Mouse (Mus musculus) gastrocnemius, adult 8-10 months (tissue): ENCODE results near the gene 4931406P16Rik. TPM values are rescaled to one million over a fixed set of nuclear protein-coding genes. Genes with fewer than 3 reads are reported as not detected.
A peak's percentile ranks its signal among the peaks of the same experiment; 100 is the strongest.
"Not testable (repeated sequence)": the region's sequence is repeated elsewhere in the genome, so short reads cannot be mapped to it uniquely, and the experiment has no call there.

ENCODE experiments used
- DNase-seq, 2 experiments: peaks; one replicate each; pipeline ENCODE4 v3.0.0; 2022; ENCODE audit warnings: low spot score in 2 of 2
- total RNA-seq, 4 experiments: library from RNA; stranded (reverse); gene quantifications; 2 replicates each; pipeline ENCODE4 v1.2.4; 2022

Gene 4931406P16Rik
- total RNA-seq, 4 experiments from 2014 or later: 28.9 to 47.5 (median 39.1) TPM

DNA sequence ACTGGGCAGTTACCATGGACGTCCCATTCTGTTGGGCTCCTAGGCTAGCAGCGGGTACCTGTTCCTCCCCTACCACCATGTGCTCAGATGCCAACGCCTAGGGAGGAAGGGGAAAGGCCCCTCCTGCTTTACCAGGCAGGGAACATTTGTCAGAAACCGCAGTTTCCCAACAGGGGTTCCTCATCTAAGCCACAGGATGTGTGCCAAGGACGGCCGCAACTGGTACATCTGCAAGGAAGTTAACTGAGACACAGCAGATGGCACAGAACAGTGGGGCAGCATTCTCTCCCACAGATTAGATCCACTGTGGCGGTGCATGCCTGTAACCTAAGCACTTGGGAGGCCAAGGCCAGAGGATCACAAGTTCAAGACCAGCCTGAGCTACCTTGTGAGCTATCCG is 98.7 kb downstream of the 4931406P16Rik start:
- no peak for DNase-seq

DNA sequence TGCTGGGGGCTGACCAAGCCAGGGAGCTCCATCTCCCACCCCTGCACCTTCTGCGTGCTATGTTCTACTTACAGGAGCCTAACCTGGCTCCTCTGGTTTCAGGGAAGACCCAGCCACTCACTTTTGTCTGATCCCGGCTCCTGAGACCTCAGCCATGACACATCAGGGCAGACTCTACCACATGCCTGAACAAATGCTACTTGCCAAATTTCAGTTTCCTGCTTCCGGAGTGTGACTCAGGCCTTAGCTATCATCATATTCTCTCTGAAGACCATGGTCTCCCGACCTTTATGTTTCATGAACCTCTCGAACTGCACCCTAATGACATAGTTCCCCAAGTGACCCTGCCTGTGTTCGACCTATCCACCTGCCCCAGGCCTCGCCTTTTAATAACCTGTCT is 100.1 kb downstream of the 4931406P16Rik start:
- no peak for DNase-seq

DNA sequence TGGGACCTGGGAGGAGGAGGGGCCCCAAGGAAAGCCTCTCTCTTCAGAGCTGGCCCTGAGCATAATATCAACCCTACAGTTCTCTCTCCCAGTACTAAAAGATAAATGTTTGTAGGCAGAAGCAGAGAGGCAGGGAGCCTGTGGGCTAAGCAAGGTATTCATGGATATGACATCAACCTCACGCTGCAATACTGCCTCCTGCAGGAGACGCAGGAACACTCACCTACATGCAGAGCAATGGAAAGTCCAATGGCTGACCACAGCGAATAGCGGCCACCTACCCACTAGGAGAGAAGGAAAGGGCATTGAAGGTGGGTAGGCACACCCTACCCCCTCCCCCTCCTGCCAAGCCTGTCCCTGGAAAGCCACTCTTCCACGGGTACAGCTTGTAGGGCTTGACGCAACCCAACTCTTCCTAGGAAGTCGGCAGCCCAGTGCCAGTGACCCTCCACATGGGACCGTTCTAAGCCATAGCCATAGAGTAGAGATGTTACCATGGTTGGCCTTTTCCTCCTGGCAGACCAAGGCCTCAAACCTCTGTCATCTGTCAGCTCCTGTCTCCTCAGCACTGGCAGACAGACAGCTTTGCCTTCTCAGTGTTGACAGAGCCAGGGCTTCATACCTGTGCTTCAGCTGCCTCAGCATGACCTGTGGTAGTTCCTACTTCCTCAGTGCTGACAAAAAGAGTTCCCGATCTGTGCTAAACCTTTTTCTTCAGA is 105.2 kb downstream of the 4931406P16Rik start:
- no peak for DNase-seq

DNA sequence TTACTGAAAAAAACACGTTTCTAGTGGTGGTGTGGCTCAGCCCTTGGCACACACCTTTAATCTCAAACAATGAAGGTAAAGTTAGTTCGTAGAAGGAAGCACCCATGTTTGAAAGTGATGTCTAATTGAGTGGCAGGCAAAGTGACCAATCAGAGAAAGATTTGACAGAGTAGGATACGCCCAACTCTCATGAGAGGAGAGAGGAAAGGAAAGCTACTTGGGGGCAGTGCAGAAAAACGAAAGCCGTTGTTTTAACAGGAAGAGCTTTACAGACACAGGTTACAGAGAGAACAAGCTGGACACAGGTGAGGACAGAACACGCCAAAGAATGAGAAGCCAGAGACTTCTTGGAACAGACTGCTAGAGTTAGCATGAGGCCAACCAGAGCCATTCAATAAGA is 107.0 kb downstream of the 4931406P16Rik start:
- DNase-seq: no peak

DNA sequence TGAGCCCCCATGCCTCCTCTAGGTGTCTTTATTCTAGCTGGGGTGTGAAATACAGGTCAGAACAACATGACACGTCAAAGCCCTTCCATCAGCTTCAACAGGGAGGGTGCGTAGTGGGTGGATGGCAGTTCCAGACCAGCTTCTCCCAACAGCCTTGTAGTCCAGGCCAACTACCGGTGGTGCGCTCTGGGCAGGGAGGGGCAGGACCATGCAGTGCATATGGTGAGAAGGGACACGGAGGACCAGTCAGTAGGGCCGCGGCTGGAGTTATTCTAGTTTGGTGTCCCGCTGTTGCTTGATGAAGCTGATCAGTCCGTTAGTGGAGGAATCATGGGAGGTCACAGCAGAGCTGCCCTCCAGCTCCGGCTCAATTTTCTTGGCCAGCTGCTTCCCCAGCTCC is 111.2 kb downstream of the 4931406P16Rik start:
- not testable (repeated sequence) for DNase-seq

DNA sequence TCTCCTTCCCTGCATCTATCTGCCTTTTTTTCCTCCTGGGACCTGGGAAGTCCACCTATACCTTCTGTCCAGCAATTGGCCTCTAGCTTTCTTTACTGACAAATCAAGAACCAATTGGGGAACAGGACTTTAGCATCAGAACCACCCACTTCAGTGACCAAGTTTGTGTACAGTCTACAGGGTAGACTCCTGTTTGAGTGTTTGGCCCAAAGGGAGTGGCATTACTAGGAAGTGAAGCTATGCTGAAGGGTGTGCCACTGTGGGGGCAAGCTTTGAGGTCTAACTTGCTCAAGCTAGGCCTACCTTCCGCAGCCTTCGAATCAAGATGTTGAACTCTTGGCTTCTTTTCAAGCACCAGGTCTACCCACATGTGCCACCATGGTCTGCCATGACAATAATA is 112.5 kb downstream of the 4931406P16Rik start:
- no peak for DNase-seq

DNA sequence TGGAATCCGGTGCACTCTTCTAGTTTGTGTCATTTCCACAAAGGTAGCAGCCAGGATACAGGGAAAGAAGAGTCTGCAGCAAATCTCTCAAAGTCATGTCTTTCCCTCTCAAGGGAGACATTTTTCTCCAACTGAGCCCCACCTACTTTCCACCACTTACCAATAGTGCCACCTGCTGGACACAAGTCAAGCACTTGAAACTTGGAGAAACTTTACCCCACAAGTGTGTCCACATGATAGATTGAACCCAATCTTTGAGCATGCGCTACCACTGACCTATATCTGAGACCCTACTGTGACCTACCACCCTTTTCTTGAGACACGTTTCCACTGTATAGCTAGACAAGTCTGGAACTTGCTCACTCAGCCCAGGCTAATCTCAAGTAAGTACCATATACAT is 115.0 kb downstream of the 4931406P16Rik start:
- no peak for DNase-seq

DNA sequence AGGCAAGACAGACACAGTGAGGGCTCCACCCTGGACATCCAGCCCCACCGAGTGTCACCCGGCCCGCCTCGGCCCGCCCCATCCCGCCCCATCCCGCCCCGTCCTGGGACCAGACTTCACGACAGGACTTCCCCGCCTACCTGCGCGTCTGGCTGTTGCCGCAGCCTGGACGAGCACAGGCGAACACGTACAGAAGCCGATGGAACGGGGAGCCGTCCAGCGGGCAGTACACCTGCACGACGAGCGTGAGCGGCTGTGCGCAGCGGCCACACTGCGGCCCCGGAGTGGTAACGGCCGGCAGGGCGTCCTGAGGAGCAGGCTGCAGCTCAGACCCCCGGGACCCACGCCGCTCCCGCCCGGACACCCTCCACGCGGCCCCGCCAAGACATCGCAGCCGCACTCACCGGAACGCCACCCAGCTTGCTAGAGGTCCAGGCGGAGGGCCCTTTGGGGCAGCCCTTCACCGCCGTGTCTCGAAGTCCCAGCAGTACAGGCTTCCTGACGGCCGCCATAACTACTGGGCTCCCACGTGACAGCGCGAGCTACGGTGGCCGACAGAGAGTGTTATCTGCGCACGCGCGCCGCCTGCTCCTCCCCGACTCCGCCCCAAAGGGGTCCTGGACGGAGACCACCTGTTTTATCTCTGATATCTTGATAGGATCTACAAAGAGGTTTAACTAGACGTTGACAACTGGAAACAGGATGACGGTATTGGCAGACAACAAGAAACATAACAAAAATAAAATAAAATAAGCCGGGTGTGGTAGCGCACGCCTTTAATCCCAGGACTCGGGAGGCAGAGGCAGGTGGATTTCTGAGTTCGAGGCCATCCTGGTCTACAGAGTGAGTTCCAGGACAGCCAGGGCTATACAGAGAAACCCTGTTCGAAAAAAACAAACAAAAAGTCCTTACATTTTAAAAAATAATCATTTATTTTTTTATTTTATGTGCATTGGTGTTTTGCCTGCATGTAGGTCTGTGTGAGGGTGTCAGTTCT is 116.9 kb downstream of the 4931406P16Rik start, which contains the start of gene Pdcd2l:
Gene Pdcd2l, minus strand, starts transcription at position 530 of the 997 bp plus-strand sequence.
- peak; percentile 70 to 83 for DNase-seq

DNA sequence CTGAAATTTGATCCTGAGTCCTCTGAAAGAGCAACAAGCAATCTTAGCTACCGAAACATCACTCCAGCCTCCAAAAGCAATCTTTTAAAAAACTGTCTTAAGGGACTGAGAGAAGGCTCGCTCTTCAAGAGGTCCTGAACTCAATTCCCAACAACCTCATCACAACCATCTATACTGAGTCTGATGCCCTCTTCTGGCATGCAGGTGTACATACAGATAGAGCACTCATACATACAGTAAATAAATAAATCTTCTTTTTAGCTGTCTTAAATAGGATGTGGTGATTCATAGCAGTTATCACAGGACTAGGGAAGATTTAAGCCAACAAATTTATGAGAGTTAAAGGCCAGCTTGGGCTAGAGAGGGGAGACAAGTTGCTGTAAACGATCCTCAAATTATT is 117.7 kb downstream of the 4931406P16Rik start:
- DNase-seq: no peak

DNA sequence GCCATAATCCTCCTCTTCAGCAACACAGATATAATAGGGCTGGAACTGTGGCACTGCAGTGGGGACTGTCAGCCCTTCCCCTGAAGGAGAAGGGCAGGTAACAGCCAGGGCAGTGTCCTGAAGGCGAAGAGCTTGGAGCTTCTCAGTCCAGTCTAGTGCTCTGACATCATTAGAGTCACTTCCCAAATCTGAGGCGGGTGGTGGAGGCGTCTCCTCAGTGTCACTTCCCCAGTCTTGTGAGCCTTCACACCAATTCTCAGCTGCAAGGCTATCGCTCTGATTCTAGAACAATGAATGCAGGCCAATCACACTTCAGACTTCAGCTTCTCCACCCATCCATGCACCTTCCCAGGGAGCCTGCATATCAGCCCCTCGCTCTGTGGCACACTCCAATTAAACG is 120.5 kb downstream of the 4931406P16Rik start:
- DNase-seq: no peak

DNA sequence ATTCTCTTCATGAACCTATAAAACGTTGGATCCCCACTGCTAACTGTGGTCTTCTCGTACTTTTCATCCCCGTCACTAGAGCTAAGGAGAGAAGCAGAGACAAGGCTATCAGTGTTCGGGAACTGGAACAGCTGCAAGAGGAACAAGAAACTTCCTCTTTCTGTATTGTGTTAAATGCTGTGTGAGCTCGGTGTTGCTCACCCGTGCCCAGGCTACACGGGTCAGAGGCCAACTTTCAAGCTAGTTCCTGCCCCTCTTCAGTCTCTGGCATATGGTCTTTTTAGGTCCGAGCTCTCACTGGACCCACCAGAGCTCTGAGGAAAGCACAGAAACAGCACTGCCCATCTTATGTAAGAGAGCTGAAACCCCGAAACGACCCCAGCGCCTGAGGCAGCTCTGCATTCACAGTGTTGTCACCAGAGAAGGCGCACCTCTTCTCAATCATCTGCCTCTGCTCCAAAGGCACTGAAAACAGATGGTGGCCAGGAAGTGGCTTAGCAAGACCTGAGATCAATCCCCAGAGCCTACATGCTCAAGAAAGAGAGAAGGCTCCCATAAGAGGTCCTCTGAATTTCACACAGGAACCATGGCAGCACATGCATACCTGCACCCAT is 123.9 kb downstream of the 4931406P16Rik start:
- no peak for DNase-seq

Other genes with a start within 250 kb of the 4931406P16Rik start
- not detected for gene Scgb1b30, start 218.1 kb downstream of the 4931406P16Rik start, total RNA-seq
- 1 to 10 TPM; 2.4 to 4.5 (median 2.4) TPM for gene Wtip, start 180.3 kb downstream of the 4931406P16Rik start, total RNA-seq
- 10 to 100 TPM; 33.2 to 42.5 (median 37.5) TPM for gene Uba2, start 144.0 kb downstream of the 4931406P16Rik start, total RNA-seq
- gene Pdcd2l, start 116.9 kb downstream of the 4931406P16Rik start, total RNA-seq: 10 to 100 TPM; 13.0 to 18.6 (median 16.9) TPM
- 1,000 to 10,000 TPM in 2 of 4 experiments, 100 to 1,000 TPM in 2; 941 to 1,057 (median 993) TPM for gene Gpi1, start 83.2 kb downstream of the 4931406P16Rik start, total RNA-seq
- gene Gm6096, start 62.5 kb downstream of the 4931406P16Rik start, total RNA-seq: not detected
- gene Lsm14a, start 79.8 kb upstream of the 4931406P16Rik start, total RNA-seq: 100 to 1,000 TPM in 2 of 4 experiments, 10 to 100 TPM in 2; 90.2 to 111 (median 99.9) TPM